8 mouse cellular contexts compared by ENCODE assay signal in the genomic region with DNA sequence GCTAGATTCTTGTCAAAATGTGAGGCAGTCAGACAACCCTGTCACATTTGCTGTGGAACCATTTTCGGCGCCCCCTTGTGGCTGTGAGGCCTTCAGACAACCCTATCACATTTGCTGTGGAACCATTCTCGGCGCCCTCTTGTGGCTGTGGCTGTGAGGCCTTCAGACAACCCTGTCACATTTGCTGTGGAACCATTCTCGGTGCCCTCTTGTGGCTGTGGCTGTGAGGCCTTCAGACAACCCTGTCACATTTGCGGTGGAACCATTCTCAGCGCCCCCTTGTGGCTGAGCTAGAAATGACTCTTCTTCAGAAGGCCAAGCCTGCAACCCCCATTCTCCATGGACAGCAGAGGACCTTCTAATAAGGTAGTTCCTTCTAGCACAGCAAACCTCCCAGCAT. TPM values are rescaled to one million over a fixed set of nuclear protein-coding genes. Genes with fewer than 3 reads are reported as not detected.
DNase-seq lines count a peak whose midpoint lies in the region; ATAC-seq and TF ChIP-seq lines count a peak whose summit lies in the region.

No protein-coding gene starts in this region.

- peak; percentile 83 for DNase-seq in WW6 (ENCODE audit: low read depth, low spot score)
- peak; percentile 96 to 98 for DNase-seq in cerebellum, postnatal 36 days
- DNase-seq in gastrocnemius, adult 2 months: peak; percentile 96
- peak; percentile 84 to 98 for DNase-seq in left cerebral cortex, adult 9 months (ENCODE audit: low spot score in 2 of 2)
- DNase-seq in mesoderm, embryonic 11.5 days (ENCODE audit: low read depth, low spot score): peak; percentile 96
- DNase-seq in right cerebral cortex, postnatal 36 days (ENCODE audit: low spot score in 2 of 2): peak; percentile 92 to 93
- peak; percentile 85 to 94 for DNase-seq in urinary bladder, postnatal 4 days (ENCODE audit: low spot score in 2 of 2)

- intact Hi-C loops in gastrocnemius, adult 2 months (cut with DNase I): loop anchor here (1.0 to 5.0 kb wide), 2 partner anchors 45 to 76 kb away; no protein-coding TSS in a partner anchor

- H3K27ac ChIP-seq in gastrocnemius, adult 2 months: peak overlapping the region; percentile 32; the same call in 1 of the 2 replicates

- peak; percentile 100 for ATAC-seq in inflammation-experienced regulatory T-cells, adult 6 months

- H3K4me3 ChIP-seq in gastrocnemius, adult 2 months: no peak overlapping the region

- TF ChIP-seq CTCF in gastrocnemius, adult 2 months (IDR thresholded peaks at IDR 0.05): peak; percentile 99

RNA-seq across cellular contexts. Expression of gene Uvrag, which starts 10.4 kb away (rescaled TPM):
- 1 to 10 TPM; 8.6 to 9.2 TPM for total RNA-seq in gastrocnemius, adult 2 months (2021)
- polyA plus RNA-seq in inflammation-experienced regulatory T-cells, adult 6 months (2017; shearing (Covaris generic)): 1 to 10 TPM; 5.7 to 9.7 (median 7.0) TPM

RNA-seq across cellular contexts. Expression of gene Dgat2, which starts 31.2 kb away (rescaled TPM):
- 10 to 100 TPM; 32.9 to 69.4 TPM for total RNA-seq in gastrocnemius, adult 2 months (2021)
- 1 to 10 TPM in 1 of 3 experiments, under 1 TPM in 2; 0.54 to 1.8 (median 0.91) TPM for polyA plus RNA-seq in inflammation-experienced regulatory T-cells, adult 6 months (2017; shearing (Covaris generic))
